Mouse (Mus musculus): ENCODE results near the gene Cep68.

Cep68 gene

GRCm38 (mm10) chr11:20204870-20205446, 44.3 kb downstream of the Cep68 start:
- CTCF ChIA-PET: no interaction called here

- CTCF ChIA-PET: no interaction called here
Measured at GRCm38 (mm10) chr11:20204321-20204720, 44.9 kb downstream of the Cep68 start.

GRCm38 (mm10) chr11:20202299-20203011, 46.8 kb downstream of the Cep68 start:
- CTCF ChIA-PET: interaction anchor here (0.5 to 1.1 kb wide), 5 partner anchors 9 to 1248 kb away, joined by 3 to 4 read pairs (median 3); no protein-coding TSS in a partner anchor

GRCm38 (mm10) chr11:20201661-20202101, 47.5 kb downstream of the Cep68 start:
- CTCF ChIA-PET: interaction anchor here (0.5 to 1.1 kb wide), 3 partner anchors 10 to 69 kb away, joined by 3 to 4 read pairs (median 4); no protein-coding TSS in a partner anchor

GRCm38 (mm10) chr11:20200713-20201575, 48.3 kb downstream of the Cep68 start, which contains the start of gene Rab1a:
Gene Rab1a, plus strand, starts transcription at chr11:20201432.
- CTCF ChIA-PET: no interaction called here

GRCm38 (mm10) chr11:20193100-20193736, 56.0 kb downstream of the Cep68 start:
- CTCF ChIA-PET: interaction anchor here (0.7 kb wide), 1 partner anchor 351 kb away, joined by 3 read pairs; no protein-coding TSS in a partner anchor

GRCm38 (mm10) chr11:20187271-20187670, 62.0 kb downstream of the Cep68 start:
- CTCF ChIA-PET: no interaction called here
